Mouse (Mus musculus): ENCODE measurements around the gene Grrp1. TPM values are rescaled to one million over a fixed set of nuclear protein-coding genes. Genes with fewer than 3 reads are reported as not detected.
A peak's percentile ranks its signal among the peaks of the same experiment; 100 is the strongest.

Gene Grrp1
- polyA plus RNA-seq, 1 experiment from 2014 or later, result 8.4 TPM

- 65% methylated on average over 11 of the region's 11 CpGs for WGBS
- H3K4me1 ChIP-seq, result peaks cover 55% of the 10 kb centered on the region
- H3K27me3 ChIP-seq (ENCODE audit: poor library complexity, severe bottlenecking), result peaks cover 35% of the 10 kb centered on the region
- no peaks in the 10 kb centered on the region for H3K36me3 ChIP-seq (replicated peaks)
- no peaks in the 10 kb centered on the region for H3K9me3 ChIP-seq
- DNase-seq (ENCODE audit: extremely low spot score, low spot score), result no peak
- no peak overlapping the region for H3K4me3 ChIP-seq
- 0 out of 2 replicates have a peak overlapping the region, but pooled peaks have one; percentile 9 for H3K27ac ChIP-seq
These were observed 4.4 kb upstream of the Grrp1 start for GRCm38 (mm10) chr4:134258354-134258753.

GRCm38 (mm10) chr4:134257198-134258009 is 3.5 kb upstream of the Grrp1 start:
- Histone ChIP-seq H3K27me3 (ENCODE audit: poor library complexity, severe bottlenecking) (peaks cover 45% of the 10 kb centered on the region), H3K4me3 (peak overlapping the region; percentile 22), H3K4me1 (peaks cover 65% of the 10 kb centered on the region), H3K27ac (peak overlapping the region; percentile 83), H3K9me3 (no peaks in the 10 kb centered on the region), H3K36me3 (replicated peaks) (no peaks in the 10 kb centered on the region)
- peak; percentile 33 for DNase-seq (ENCODE audit: extremely low spot score, low spot score)
- WGBS, result 2% methylated on average over 11 of the region's 11 CpGs

DNA sequence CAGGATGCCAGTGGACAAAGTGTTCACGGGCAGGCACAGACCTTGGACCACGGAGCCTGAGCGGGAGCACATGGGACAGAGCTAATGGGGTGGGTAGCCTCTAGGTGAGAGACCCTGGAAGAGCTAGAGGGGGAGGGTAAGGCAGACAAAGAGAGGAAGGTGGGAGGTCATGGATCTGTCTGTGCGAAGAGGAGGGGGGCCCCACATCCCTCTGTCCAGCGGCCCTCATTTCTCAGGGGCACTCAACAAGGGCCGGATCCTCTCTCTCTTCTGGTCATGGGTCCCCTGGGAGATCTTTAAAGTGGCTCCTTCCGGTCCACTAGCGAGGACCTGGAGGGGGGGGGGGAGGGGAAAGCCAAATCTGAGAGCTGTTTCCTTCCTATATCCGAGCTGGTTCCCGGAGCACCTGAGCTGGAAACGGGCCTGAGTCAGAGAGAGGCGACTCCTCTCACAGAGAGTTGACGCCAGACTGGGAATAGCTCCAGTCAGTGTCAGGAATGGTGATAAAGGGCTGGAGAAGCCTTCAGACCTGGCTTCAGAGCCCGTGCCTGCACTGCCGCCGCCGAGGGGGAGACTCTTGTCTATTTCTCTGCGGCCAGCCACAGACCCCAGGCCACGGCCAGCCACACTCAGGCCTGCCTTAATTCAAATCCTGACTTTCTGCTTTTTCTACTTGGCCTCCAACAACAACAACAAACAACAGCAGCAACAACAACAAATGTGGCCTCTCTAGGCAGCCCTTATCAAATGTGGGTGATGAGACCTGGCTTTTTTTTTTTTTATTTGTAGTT is 2.7 kb upstream of the Grrp1 start:
- peak overlapping the region; percentile 22 for H3K4me3 ChIP-seq
- H3K27me3 ChIP-seq (ENCODE audit: poor library complexity, severe bottlenecking), result peaks cover 53% of the 10 kb centered on the region
- peak overlapping the region; percentile 83 for H3K27ac ChIP-seq
- H3K4me1 ChIP-seq, result peaks cover 73% of the 10 kb centered on the region
- no peaks in the 10 kb centered on the region for H3K36me3 ChIP-seq (replicated peaks)
- H3K9me3 ChIP-seq, result no peaks in the 10 kb centered on the region
- 3% methylated on average over 19 of the region's 19 CpGs for WGBS
- DNase-seq (ENCODE audit: extremely low spot score, low spot score), result no peak

DNA sequence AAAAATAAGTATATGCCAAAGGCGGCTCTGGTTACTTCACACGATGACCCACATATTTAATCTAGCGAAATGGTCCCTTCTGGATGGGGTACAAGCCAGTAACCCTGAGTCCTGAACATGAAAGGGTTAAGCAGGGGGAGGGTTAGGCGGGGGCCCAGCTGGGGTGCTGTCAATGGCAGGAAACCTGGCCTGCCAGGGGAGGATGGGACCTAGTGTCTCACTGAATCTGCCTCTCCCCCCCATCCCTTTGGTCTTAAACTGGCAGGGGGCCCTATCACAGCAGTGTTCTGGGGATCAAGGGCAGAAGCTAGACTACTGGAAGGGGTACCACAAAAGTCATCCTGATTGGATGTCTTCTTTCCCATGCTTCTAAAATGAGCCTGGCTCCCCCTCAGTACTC is 1.9 kb upstream of the Grrp1 start:
- Histone ChIP-seq H3K4me1 (peaks cover 80% of the 10 kb centered on the region), H3K4me3 (peak overlapping the region; percentile 22; the same call in 1 of the 2 replicates), H3K9me3 (no peaks in the 10 kb centered on the region), H3K27me3 (ENCODE audit: poor library complexity, severe bottlenecking) (peaks cover 60% of the 10 kb centered on the region), H3K36me3 (replicated peaks) (no peaks in the 10 kb centered on the region), H3K27ac (peak overlapping the region; percentile 83)
- WGBS, result 22% methylated on average over 4 of the region's 4 CpGs
- DNase-seq (ENCODE audit: extremely low spot score, low spot score), result no peak

DNA sequence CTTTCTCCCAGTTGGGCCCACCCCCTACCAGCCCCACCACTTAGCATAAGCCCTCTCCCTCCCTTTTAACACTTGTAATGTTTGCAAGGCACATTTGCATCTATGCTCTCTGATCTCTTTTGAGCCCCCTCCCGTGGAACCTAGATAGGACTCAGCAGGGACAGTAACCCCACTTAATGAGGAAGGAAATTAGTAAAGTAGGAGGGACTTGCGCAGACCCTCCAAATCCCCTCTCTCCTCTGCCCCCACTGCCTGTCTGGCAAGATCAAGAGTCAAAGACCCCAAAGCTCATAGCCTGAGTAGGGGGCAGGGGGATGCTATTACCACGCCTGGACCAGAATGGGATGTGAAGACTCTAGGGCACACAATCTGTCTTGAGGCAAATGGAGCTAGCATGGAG is 929 bp upstream of the Grrp1 start:
- 14% methylated on average over 3 of the region's 3 CpGs for WGBS
- Histone ChIP-seq H3K9me3 (no peaks in the 10 kb centered on the region), H3K36me3 (replicated peaks) (no peaks in the 10 kb centered on the region), H3K4me3 (no peak overlapping the region), H3K4me1 (peaks cover 90% of the 10 kb centered on the region), H3K27ac (0 out of 2 replicates have a peak overlapping the region, but pooled peaks have one; percentile 8), H3K27me3 (ENCODE audit: poor library complexity, severe bottlenecking) (peaks cover 71% of the 10 kb centered on the region)
- DNase-seq (ENCODE audit: extremely low spot score, low spot score), result no peak

- Histone ChIP-seq H3K4me3 (peak overlapping the region; percentile 58), H3K4me1 (peaks cover 96% of the 10 kb centered on the region), H3K36me3 (replicated peaks) (no peaks in the 10 kb centered on the region), H3K9me3 (no peaks in the 10 kb centered on the region), H3K27me3 (ENCODE audit: poor library complexity, severe bottlenecking) (peaks cover 88% of the 10 kb centered on the region), H3K27ac (peak overlapping the region; percentile 79)
- DNase-seq (ENCODE audit: extremely low spot score, low spot score), result no peak
- 2% methylated on average over 15 of the region's 15 CpGs for WGBS
These were observed 790 bp downstream of the Grrp1 start for GRCm38 (mm10) chr4:134252911-134253721.

DNA sequence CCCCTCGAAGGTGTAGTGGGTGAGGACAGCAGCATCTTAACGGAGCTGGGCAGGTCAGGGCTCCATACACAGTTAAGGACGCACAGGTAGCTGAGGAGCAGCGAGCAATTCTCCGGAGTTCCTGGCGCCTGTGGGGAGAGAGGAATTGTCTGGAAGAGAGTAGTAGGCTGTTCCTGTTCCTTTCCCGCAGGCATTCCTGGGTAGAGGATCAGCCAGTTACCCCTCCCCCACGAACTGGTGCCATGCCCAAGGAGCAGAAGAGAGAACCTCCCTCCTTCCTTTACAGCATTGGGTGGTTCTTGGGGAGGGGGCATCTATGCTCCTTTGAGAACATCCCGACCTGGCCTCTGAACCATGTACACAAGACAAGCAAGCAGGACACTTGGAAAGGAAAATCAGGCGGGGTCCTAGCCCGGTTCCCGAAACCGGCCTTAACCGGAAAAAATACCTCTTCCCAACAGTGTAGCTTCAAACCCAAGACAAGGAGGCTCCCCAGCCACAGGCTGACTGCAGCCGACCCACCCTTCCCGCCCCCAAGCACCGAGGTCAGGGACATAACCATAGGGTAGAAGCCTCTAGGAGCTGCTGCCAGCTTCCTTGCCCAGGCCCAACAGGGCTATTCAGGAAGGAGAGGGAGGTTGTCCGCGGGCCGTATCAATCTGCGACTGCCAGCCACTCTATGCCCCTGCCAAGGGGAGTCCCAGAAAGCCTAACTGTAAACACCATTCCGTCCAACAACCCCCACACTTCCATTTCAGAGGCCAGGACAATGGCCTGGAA is 1.6 kb downstream of the Grrp1 start:
- Histone ChIP-seq H3K27me3 (ENCODE audit: poor library complexity, severe bottlenecking) (peaks cover 96% of the 10 kb centered on the region), H3K9me3 (no peaks in the 10 kb centered on the region), H3K36me3 (replicated peaks) (no peaks in the 10 kb centered on the region), H3K27ac (peak overlapping the region; percentile 79), H3K4me1 (peaks cover 96% of the 10 kb centered on the region), H3K4me3 (peak overlapping the region; percentile 58)
- WGBS, result 2% methylated on average over 22 of the region's 22 CpGs
- DNase-seq (ENCODE audit: extremely low spot score, low spot score), result no peak

DNA sequence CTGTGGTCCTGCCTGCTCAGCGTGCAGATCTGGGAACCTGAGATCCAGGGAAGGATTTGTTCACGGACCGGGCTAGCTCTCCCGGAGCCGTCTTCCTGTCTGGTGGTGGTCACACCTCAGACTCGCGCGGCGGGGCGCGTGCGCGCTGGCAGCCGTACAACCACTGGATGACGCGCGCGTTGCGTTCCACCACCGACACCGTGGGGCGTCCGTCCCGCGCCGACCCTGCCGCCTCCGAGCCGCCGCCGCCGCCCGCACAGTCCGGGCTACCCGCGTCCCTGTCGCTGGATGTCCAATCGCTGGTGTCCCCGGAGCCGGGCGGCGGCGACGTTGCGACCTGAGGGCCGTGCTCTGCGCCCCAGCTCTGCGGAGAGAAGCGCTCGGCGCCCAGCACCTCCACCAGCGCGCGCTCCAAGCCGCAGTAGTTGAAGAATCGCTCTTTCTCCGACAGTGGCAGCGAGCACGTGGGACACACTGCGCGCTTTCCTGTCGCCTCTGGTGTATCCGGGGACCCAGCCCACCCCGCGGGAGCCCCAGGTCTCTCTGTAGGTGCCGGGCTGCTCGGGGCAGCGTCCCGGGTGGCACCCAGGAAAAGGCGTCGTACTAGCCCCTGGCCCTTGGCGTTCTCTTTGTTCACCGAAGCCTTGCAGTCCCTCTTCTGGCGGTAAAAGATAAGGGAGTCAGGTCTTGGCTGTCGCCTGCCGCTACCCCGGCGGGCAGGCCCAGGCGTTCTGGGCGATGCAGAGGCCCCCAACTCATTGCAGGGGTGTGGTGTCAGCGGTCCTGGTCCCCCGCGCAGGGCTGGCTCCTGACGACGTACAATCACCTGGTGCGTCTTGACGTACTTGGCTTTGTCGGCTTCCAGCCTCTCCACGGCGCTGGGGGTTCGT is 2.4 kb downstream of the Grrp1 start:
- H3K27me3 ChIP-seq (ENCODE audit: poor library complexity, severe bottlenecking), result peaks cover 100% of the 10 kb centered on the region
- H3K4me3 ChIP-seq, result peak overlapping the region; percentile 58
- WGBS, result 1% methylated on average over 91 of the region's 91 CpGs
- peak; percentile 58 for DNase-seq (ENCODE audit: extremely low spot score, low spot score)
- H3K9me3 ChIP-seq, result no peaks in the 10 kb centered on the region
- H3K36me3 ChIP-seq (replicated peaks), result no peaks in the 10 kb centered on the region
- H3K4me1 ChIP-seq, result peaks cover 96% of the 10 kb centered on the region
- peak overlapping the region; percentile 79 for H3K27ac ChIP-seq

- H3K36me3 ChIP-seq (replicated peaks), result no peaks in the 10 kb centered on the region
- 9% methylated on average over 10 of the region's 10 CpGs for whole genome bisulfite sequencing
- DNase-seq (ENCODE audit: extremely low spot score, low spot score), result peak; percentile 43
- peak overlapping the region; percentile 79 for H3K27ac ChIP-seq
- peaks cover 96% of the 10 kb centered on the region for H3K4me1 ChIP-seq
- no peaks in the 10 kb centered on the region for H3K9me3 ChIP-seq
- H3K4me3 ChIP-seq, result peak overlapping the region; percentile 58
- H3K27me3 ChIP-seq (ENCODE audit: poor library complexity, severe bottlenecking), result peaks cover 99% of the 10 kb centered on the region
These were observed 3.0 kb downstream of the Grrp1 start for GRCm38 (mm10) chr4:134250930-134251240.

DNA sequence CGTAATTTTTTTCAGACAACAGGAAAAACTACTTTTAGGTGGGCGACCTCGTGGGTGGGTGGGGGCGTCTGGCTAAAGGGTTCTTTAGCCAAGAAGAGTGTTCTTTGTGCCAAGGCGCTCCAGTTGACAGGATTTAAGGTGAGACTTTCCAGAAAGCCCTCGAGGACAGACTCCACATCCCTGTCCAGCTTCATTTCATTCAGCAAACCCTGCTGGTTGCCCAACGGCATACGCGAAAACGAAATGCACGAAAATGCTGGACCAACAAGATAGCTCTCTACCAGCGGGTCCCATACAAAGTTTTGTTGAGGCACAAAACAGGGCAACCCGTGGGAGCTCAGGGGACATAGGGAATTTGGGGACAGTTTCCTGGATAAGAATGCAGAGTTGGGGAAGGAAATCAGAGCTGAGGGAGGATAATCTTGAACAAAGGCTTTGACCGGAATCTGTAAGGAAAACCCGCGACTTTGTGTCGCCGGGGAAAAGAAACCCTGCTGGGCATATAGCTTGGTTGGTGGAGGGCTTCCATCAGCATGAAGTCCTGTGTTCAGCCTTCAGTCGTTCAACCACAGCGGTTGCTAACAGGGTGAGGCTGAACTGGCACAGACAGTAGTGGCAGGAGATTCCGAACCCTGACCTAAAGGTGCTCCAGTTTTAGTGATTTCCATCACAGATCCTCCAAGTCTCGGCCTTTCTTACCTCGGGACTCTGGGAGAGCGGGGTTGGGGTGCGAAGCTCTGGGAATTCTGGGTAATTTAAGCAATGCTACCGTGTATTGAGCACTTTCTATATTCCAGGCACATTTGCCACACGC is 3.6 kb downstream of the Grrp1 start:
- H3K4me1 ChIP-seq, result peaks cover 95% of the 10 kb centered on the region

More for the DNA sequence above, 3.6 kb downstream of the Grrp1 start:
- WGBS, result 5% methylated on average over 27 of the region's 27 CpGs
- H3K36me3 ChIP-seq (replicated peaks), result no peaks in the 10 kb centered on the region
- DNase-seq (ENCODE audit: extremely low spot score, low spot score), result peak; percentile 46
- H3K9me3 ChIP-seq, result no peaks in the 10 kb centered on the region
- H3K27ac ChIP-seq, result peak overlapping the region; percentile 79
- peaks cover 94% of the 10 kb centered on the region for H3K27me3 ChIP-seq (ENCODE audit: poor library complexity, severe bottlenecking)
- H3K4me3 ChIP-seq, result peak overlapping the region; percentile 58
